Mouse (Mus musculus) hindbrain, postnatal 0 days (tissue): ENCODE data around the gene Cldn17. TPM values are rescaled to one million over a fixed set of nuclear protein-coding genes. Genes with fewer than 3 reads are reported as not detected.
A peak's percentile ranks its signal among the peaks of the same experiment; 100 is the strongest.

ENCODE experiments used
- ATAC-seq: fragments of 200-750 bp; cut with Nextera tagmentation; 2 replicates; pipeline ENCODE4 v1.8.0; 2017; ENCODE audit warnings: mild to moderate bottlenecking, moderate TSS enrichment, moderate library complexity
- DNase-seq: peaks from one replicate; pipeline ENCODE4 v3.0.0-alpha.2; 2015; ENCODE audit warnings: low spot score
- H3K27ac ChIP-seq: fragments of 300-500 bp; sonication (generic); 2 replicates; pipeline ENCODE4 v1.5.1; 2014; ENCODE audit warnings: mild to moderate bottlenecking
- H3K27me3 ChIP-seq: fragments of 300-500 bp; sonication (generic); 2 replicates; pipeline ENCODE4 v1.6.1; 2014; ENCODE audit warnings: low read length, mixed read lengths; ENCODE audit not compliant: insufficient read depth
- H3K36me3 ChIP-seq: fragments of 300-500 bp; sonication (generic); 2 replicates; pipeline ENCODE4 v1.6.1; 2014; ENCODE audit warnings: low read length, mixed read lengths; ENCODE audit not compliant: insufficient read depth
- H3K4me1 ChIP-seq: fragments of 300-500 bp; sonication (generic); 2 replicates; pipeline ENCODE4 v1.6.1; 2014; ENCODE audit warnings: antibody characterized with exemption, low read length, mixed read lengths; ENCODE audit not compliant: insufficient read depth
- H3K4me2 ChIP-seq: fragments of 300-500 bp; sonication (generic); 2 replicates; pipeline ENCODE4 v1.6.1; 2014; ENCODE audit warnings: low read depth, mild to moderate bottlenecking, low read length, moderate library complexity, mixed read lengths
- H3K4me3 ChIP-seq: fragments of 300-500 bp; sonication (generic); 2 replicates; pipeline ENCODE4 v1.5.1; 2014; ENCODE audit warnings: low read length
- H3K9ac ChIP-seq: fragments of 300-500 bp; sonication (generic); replicated peaks from 2 replicates; pipeline ENCODE4 v1.6.1; 2014; ENCODE audit warnings: mild to moderate bottlenecking, low read length, moderate library complexity, mixed read lengths
- H3K9me3 ChIP-seq: fragments of 300-500 bp; sonication (generic); 2 replicates; pipeline ENCODE4 v1.6.1; 2016; ENCODE audit warnings: low read length, mixed read lengths
- CTCF ChIP-seq: IDR thresholded peaks from 2 replicates; pipeline ENCODE4 v1.5.1; 2016; ENCODE audit warnings: antibody characterized with exemption, control low read depth, low read depth
- WGBS: fragments of 180-500 bp; shearing (Covaris S2); extraction: QIAGEN DNeasy Blood & Tissue Kit; methylation state at CpG from one replicate; pipeline ENCODE4 v1.1.7; 2014; 5-methylcytosine and 5-hydroxymethylcytosine counted together
- polyA plus RNA-seq: library from polyadenylated mRNA; unstranded; fragments of >200 nt; fragmentation: Nextera tagmentation; extraction: Ambion mirVana; gene quantifications from 2 replicates; pipeline ENCODE4 v1.2.1, GENCODE M21; 2015
- total RNA-seq: library from RNA; depleted of rRNA; stranded (reverse); fragments of >200 nt; gene quantifications from 2 replicates; pipeline ENCODE4 v1.2.3, GENCODE M21; 2014; rRNA removed

Cldn17 gene
- not detected in 2 replicates for total RNA-seq
- polyA plus RNA-seq, result not detected in 2 replicates

GRCm38 (mm10) chr16:88506878-88507277 is at the start of gene Cldn17:
Cldn17 (minus strand) TSS chr16:88506978.
- ATAC-seq (no peak), DNase-seq (no peak)
- Histone ChIP-seq H3K9me3 (no peaks in the 10 kb centered on the region), H3K27ac (no peak within 1 kb of the TSS), H3K4me3 (no peak within 1 kb of the TSS), H3K36me3 (no peaks in the 10 kb centered on the region), H3K4me1 (no peaks in the 10 kb centered on the region), H3K9ac (no peak within 1 kb of the TSS), H3K4me2 (no peak within 1 kb of the TSS), H3K27me3 (no peaks in the 10 kb centered on the region)
- TF ChIP-seq CTCF, result no peak
- 97% methylated on average over 6 of the region's 6 CpGs for WGBS

DNA sequence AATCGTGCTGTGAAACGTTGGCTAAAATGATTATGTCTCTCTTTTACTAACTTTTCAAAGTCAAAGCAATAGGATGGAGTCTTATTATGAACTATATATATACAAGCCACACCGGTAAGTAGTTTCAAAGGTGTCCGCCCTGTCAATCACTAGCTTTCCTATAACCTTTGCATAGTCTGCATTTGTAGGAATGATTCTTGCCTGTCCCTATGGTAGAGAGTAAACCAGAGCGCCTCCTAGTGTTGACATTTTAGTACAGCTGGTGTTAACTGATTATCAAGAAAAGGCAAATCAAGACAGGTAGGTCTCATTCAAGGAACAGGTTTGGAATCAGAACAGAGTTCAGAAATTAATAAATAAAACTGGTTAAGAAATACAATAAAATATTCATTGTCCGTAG is 35.7 kb upstream of the Cldn17 start:
- H3K27ac ChIP-seq, result no peak overlapping the region
- WGBS, result 57% methylated on average over 6 of the region's 6 CpGs
- H3K4me1 ChIP-seq, result no peaks in the 10 kb centered on the region
- peak; percentile 64 for TF ChIP-seq CTCF
- no peak overlapping the region for H3K4me2 ChIP-seq
- H3K4me3 ChIP-seq, result no peak overlapping the region
- no peaks in the 10 kb centered on the region for H3K9me3 ChIP-seq
- no peak for ATAC-seq
- DNase-seq, result peak; percentile 62
- no peaks in the 10 kb centered on the region for H3K36me3 ChIP-seq
- no peaks in the 10 kb centered on the region for H3K27me3 ChIP-seq
- no peak overlapping the region for H3K9ac ChIP-seq

DNA sequence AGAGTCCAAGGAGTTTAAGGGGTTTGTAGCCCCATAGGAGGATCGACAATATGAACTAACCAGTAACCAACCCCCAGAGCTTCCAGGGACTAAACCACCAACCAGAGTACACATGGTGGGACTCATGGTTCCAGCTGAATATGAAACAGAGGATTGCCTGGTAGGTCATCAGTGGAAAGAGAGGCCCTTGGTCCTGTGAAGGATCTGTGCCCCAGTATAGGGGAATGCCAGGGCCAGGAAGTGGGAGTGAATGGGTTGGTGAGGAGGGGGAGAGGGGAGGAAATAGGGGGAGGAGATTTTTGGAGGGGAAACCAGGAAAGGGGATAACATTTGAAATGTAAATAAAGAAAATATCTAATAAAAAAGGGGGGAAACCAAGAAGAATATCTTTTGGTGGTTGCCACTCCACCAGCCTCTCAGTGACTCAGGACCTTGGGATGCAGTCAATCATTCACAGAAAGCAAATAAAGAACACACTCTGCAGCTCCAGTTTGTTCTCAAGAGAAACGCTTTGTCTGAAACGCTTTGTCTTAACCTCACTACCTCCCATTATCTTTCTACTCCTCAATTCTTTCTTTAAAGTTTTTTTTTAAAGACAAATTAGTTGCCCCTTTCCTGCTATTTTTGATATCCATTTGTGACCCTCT is 33.2 kb upstream of the Cldn17 start:
- no peaks in the 10 kb centered on the region for H3K27me3 ChIP-seq
- H3K9me3 ChIP-seq, result no peaks in the 10 kb centered on the region
- no peak overlapping the region for H3K27ac ChIP-seq
- DNase-seq (no peak), ATAC-seq (no peak)
- TF ChIP-seq CTCF, result no peak
- 63% methylated on average over 3 of the region's 3 CpGs for WGBS
- no peaks in the 10 kb centered on the region for H3K36me3 ChIP-seq
- H3K9ac ChIP-seq, result no peak overlapping the region
- no peak overlapping the region for H3K4me2 ChIP-seq
- no peak overlapping the region for H3K4me3 ChIP-seq
- H3K4me1 ChIP-seq, result no peaks in the 10 kb centered on the region

- DNase-seq (no peak), ATAC-seq (no peak)
- no peak overlapping the region for H3K4me2 ChIP-seq
- H3K27ac ChIP-seq, result no peak overlapping the region
- H3K36me3 ChIP-seq, result no peaks in the 10 kb centered on the region
- H3K9ac ChIP-seq, result no peak overlapping the region
- no peaks in the 10 kb centered on the region for H3K4me1 ChIP-seq
- H3K9me3 ChIP-seq, result no peaks in the 10 kb centered on the region; the same call in 1 of the 2 replicates
- no peak for TF ChIP-seq CTCF
- no peaks in the 10 kb centered on the region for H3K27me3 ChIP-seq
- no peak overlapping the region for H3K4me3 ChIP-seq
These were observed 4.6 kb upstream of the Cldn17 start for GRCm38 (mm10) chr16:88511348-88511747.

DNA sequence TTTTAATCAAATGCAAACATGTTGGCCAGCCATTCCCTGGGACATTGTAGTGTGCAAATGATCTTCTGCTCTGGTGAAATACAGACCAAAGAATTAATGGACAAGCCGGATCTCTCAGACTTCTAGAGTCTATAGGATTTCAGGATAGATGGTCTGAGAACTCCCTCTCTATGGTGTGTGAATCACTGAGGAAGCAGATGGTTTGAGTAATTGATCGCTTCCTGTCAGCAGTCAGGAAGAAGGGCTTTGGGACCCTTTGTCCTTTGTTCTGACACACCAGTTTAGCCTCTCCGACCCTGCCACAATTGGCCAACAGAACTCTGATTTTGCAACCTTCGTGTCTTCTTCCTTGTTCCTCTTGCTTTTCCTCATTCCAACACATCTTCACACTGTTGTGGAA is 1.4 kb upstream of the Cldn17 start:
- no peak overlapping the region for H3K4me3 ChIP-seq
- H3K4me1 ChIP-seq, result no peaks in the 10 kb centered on the region
- H3K27me3 ChIP-seq, result no peaks in the 10 kb centered on the region
- no peak for ATAC-seq
- H3K27ac ChIP-seq, result no peak overlapping the region
- H3K36me3 ChIP-seq, result no peaks in the 10 kb centered on the region
- no peak for TF ChIP-seq CTCF
- H3K4me2 ChIP-seq, result no peak overlapping the region
- H3K9ac ChIP-seq, result no peak overlapping the region
- no peaks in the 10 kb centered on the region; the same call in 1 of the 2 replicates for H3K9me3 ChIP-seq
- no peak for DNase-seq
- WGBS, result 85% methylated on average over 4 of the region's 4 CpGs

- TF ChIP-seq CTCF, result no peak
- no peak for DNase-seq
- H3K4me3 ChIP-seq, result no peak overlapping the region
These were observed 440 bp downstream of the Cldn17 start for GRCm38 (mm10) chr16:88506338-88506737.

DNA sequence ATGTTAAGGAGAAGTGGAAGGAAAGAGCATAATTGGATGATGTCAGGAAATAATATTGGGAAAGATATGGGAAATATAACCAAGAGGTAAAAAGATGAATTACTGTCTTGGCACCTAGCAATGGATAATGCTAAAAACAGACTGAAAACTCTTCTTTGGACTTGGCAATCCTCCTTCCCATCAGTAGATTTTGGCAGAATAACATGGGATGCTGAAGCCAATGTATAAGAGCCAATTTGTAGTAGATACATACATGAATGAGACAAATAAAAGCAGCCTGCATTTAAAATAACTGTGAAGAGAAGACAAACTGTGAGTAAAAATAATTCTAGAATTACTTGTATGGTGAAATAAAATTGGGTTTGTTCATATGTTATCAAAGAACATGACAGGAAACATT is 18.7 kb downstream of the Cldn17 start:
- H3K36me3 ChIP-seq, result no peaks in the 10 kb centered on the region
- no peak overlapping the region for H3K4me2 ChIP-seq
- ATAC-seq (no peak), DNase-seq (no peak)
- H3K27ac ChIP-seq, result no peak overlapping the region
- no peak overlapping the region for H3K9ac ChIP-seq
- no peak overlapping the region for H3K4me3 ChIP-seq
- no peak for TF ChIP-seq CTCF
- no peaks in the 10 kb centered on the region for H3K4me1 ChIP-seq
- H3K27me3 ChIP-seq, result no peaks in the 10 kb centered on the region
- no peaks in the 10 kb centered on the region for H3K9me3 ChIP-seq

More at GRCm38 (mm10) chr16:88506338-88506737, 440 bp downstream of the Cldn17 start:
- Histone ChIP-seq H3K4me1 (no peaks in the 10 kb centered on the region), H3K27ac (no peak overlapping the region), H3K9ac (no peak overlapping the region), H3K36me3 (no peaks in the 10 kb centered on the region), H3K9me3 (no peaks in the 10 kb centered on the region), H3K4me2 (no peak overlapping the region), H3K27me3 (no peaks in the 10 kb centered on the region)
- WGBS, result 95% methylated on average over 11 of the region's 11 CpGs
- no peak for ATAC-seq
